Mouse (Mus musculus) activated CD4-positive, CD25-positive, alpha-beta regulatory T cell (primary cell): Measurements from ENCODE around the gene Prp2. TPM values are rescaled to one million over a fixed set of nuclear protein-coding genes. Genes with fewer than 3 reads are reported as not detected.

Experiments used
- polyA plus RNA-seq, 2 experiments: library from polyadenylated mRNA; unstranded; fragments of 100-300 nt; shearing (Covaris generic); gene quantifications; one replicate each; pipeline ENCODE4 v1.2.1; 2017

Prp2 gene
- polyA plus RNA-seq, result not detected

DNA sequence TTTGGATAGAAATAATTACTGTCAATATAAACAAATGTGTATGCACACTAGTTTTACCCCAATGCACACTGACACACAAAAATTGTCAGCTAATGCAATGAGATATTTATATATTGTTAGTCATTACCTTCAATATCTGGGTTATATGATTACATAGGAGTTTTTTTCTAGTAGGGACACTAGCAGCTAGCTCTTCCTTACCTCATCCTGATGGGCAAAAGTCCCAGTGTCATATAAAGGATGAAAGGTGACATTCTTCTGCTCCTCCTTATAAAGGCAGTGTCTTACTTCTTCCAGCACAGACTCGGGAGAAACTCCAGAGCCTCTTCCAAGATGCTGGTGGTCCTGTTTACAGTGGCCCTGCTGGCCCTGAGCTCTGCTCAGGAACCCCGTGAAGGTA lies at the start of gene Prp2:
Gene Prp2 (plus strand): TSS at position 301 of the 400 bp plus-strand sequence.

DNA sequence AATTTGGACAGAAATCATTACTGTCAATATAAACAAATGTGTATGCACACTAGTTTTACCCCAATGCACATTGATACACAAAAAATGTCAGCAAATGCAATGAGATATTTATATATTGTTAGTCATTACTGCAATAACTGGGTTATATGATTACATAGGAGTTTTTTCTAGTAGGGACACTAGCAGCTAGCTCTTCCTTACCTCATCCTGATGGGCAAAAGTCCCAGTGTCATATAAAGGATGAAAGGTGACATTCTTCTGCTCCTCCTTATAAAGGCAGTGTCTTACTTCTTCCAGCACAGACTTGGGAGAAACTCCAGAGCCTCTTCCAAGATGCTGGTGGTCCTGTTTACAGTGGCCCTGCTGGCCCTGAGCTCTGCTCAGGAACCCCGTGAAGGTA lies 26.2 kb upstream of the Prp2 start, which contains the start of gene Prh1:
Gene Prh1 (plus strand): TSS at position 301 of the 400 bp plus-strand sequence.

Other genes with a start within 250 kb of the Prp2 start
- under 1 TPM in 1 of 2 experiments, not detected in 1; 0.42 TPM for gene Gm8882, start 231.8 kb upstream of the Prp2 start, polyA plus RNA-seq
- gene Prh1, start 26.1 kb upstream of the Prp2 start, polyA plus RNA-seq, result not detected
- not detected for gene A630073D07Rik, start 55.6 kb downstream of the Prp2 start, polyA plus RNA-seq
- gene Tas2r120, start 61.0 kb downstream of the Prp2 start, polyA plus RNA-seq, result not detected
- not detected for gene Tas2r121, start 105.1 kb downstream of the Prp2 start, polyA plus RNA-seq
- gene Tas2r122, start 116.0 kb downstream of the Prp2 start, polyA plus RNA-seq, result not detected
- not detected for gene Tas2r115, start 142.1 kb downstream of the Prp2 start, polyA plus RNA-seq
- gene Tas2r124, start 158.8 kb downstream of the Prp2 start, polyA plus RNA-seq, result not detected
- not detected for gene Tas2r102, start 166.2 kb downstream of the Prp2 start, polyA plus RNA-seq
- gene Tas2r136, start 182.2 kb downstream of the Prp2 start, polyA plus RNA-seq, result not detected
- gene Tas2r117, start 206.9 kb downstream of the Prp2 start, polyA plus RNA-seq, result not detected